Mouse (Mus musculus) CH12.LX (cell line): ENCODE data around the gene Pou4f2. TPM values are rescaled to one million over a fixed set of nuclear protein-coding genes. Genes with fewer than 3 reads are reported as not detected.

Experiments used
- DNase-seq: peaks from one replicate; pipeline ENCODE4 v3.0.0-alpha.2; 2013; ENCODE audit errors: extremely low read depth
- H3K27ac ChIP-seq: 2 replicates; pipeline ENCODE4 v1.5.1; 2012; ENCODE audit warnings: low read depth, mild to moderate bottlenecking, control low read depth, moderate library complexity; ENCODE audit not compliant: insufficient read depth
- H3K27me3 ChIP-seq: replicated peaks from 2 replicates; pipeline ENCODE3; 2012; ENCODE audit warnings: inconsistent platforms
- H3K36me3 ChIP-seq, 2 experiments: replicated peaks in 1 of 2; 2 replicates each; pipeline versions ENCODE3 to v1.6.1; 2012; ENCODE audit warnings: inconsistent platforms in 1 of 2, low read length in 1 of 2, mild to moderate bottlenecking in 1 of 2, mixed read lengths in 1 of 2, moderate library complexity in 1 of 2; ENCODE audit not compliant: control insufficient read depth in 1 of 2, insufficient read depth in 1 of 2
- H3K4me1 ChIP-seq, 2 experiments: 2 replicates each; pipeline ENCODE4 v1.6.1; 2012; ENCODE audit warnings: inconsistent platforms in 1 of 2, moderate library complexity in 1 of 2; ENCODE audit not compliant: insufficient read depth in 2 of 2, control insufficient read depth in 1 of 2
- H3K4me2 ChIP-seq: 2 replicates; pipeline ENCODE4 v1.6.1; 2012; ENCODE audit warnings: low read depth, mild to moderate bottlenecking, control low read depth; ENCODE audit not compliant: poor library complexity, insufficient read depth, severe bottlenecking
- H3K4me3 ChIP-seq, 3 experiments: fragments of 150-350 bp in 1 of 3; sonication (generic) in 1 of 3; replicated peaks in 1 of 3; 2 replicates each; pipeline versions ENCODE3 to v1.5.1; 2011 to 2012; ENCODE audit warnings: low read depth in 2 of 3, low read length in 2 of 3, mild to moderate bottlenecking in 2 of 3, moderate library complexity in 2 of 3, control low read depth in 1 of 3, improper control_type of control experiment in 1 of 3, inconsistent platforms in 1 of 3, mixed read lengths in 1 of 3; ENCODE audit not compliant: poor library complexity in 1 of 3
- H3K79me2 ChIP-seq: replicated peaks from 2 replicates; pipeline ENCODE4 v1.6.1; 2012; ENCODE audit warnings: mild to moderate bottlenecking, moderate library complexity; ENCODE audit not compliant: control insufficient read depth, poor library complexity, insufficient read depth, severe bottlenecking; ENCODE audit errors: extremely low read depth
- H3K9ac ChIP-seq: 2 replicates; pipeline ENCODE4 v1.6.1; 2012; ENCODE audit warnings: low read depth, mild to moderate bottlenecking, control low read depth, moderate library complexity; ENCODE audit not compliant: insufficient read depth
- H3K9me3 ChIP-seq: replicated peaks from 2 replicates; pipeline ENCODE3; 2012; ENCODE audit warnings: low read length, inconsistent platforms, mixed read lengths
- BHLHE40 ChIP-seq: IDR thresholded peaks from 2 replicates; pipeline ENCODE4 v1.6.1; 2011; ENCODE audit warnings: mild to moderate bottlenecking, low read depth, low read length, improper control_type of control experiment
- CHD1 ChIP-seq: IDR thresholded peaks from 2 replicates; pipeline ENCODE4 v1.6.1; 2012; ENCODE audit warnings: low read depth, low read length, improper control_type of control experiment, inconsistent platforms
- CHD2 ChIP-seq: IDR thresholded peaks from 2 replicates; pipeline ENCODE4 v1.6.1; 2011; ENCODE audit warnings: low read length, improper control_type of control experiment
- CTCF ChIP-seq, 2 experiments: IDR thresholded peaks in 1 of 2; conservative IDR thresholded peaks in 1 of 2; 2 replicates each; pipeline ENCODE4 v1.5.1; 2011 to 2012; ENCODE audit warnings: low read depth in 2 of 2, low read length in 2 of 2, improper control_type of control experiment in 1 of 2, inconsistent platforms in 1 of 2, mild to moderate bottlenecking in 1 of 2, moderate library complexity in 1 of 2
- E2F4 ChIP-seq: IDR thresholded peaks from 2 replicates; pipeline ENCODE4 v1.6.1; 2011; ENCODE audit warnings: low read depth, low read length, improper control_type of control experiment; ENCODE audit not compliant: insufficient replicate concordance
- ELF1 ChIP-seq: IDR thresholded peaks from 2 replicates; pipeline ENCODE4 v1.6.1; 2014; ENCODE audit warnings: low read depth, mild to moderate bottlenecking, inconsistent platforms, low read length, improper control_type of control experiment
- EP300 ChIP-seq: IDR thresholded peaks from 2 replicates; pipeline ENCODE4 v1.6.1; 2011; ENCODE audit warnings: low read length, improper control_type of control experiment
- ETS1 ChIP-seq: conservative IDR thresholded peaks from 2 replicates; pipeline ENCODE4 v1.6.1; 2012; ENCODE audit warnings: low read depth, mild to moderate bottlenecking, inconsistent platforms, low read length, improper control_type of control experiment, moderate library complexity
- IRF4 ChIP-seq: IDR thresholded peaks from 2 replicates; pipeline ENCODE4 v1.6.1; 2014; ENCODE audit warnings: low read depth, mild to moderate bottlenecking, inconsistent platforms, low read length, improper control_type of control experiment
- JUND ChIP-seq: conservative IDR thresholded peaks from 2 replicates; pipeline ENCODE4 v1.6.1; 2011; ENCODE audit warnings: low read depth, low read length, improper control_type of control experiment
- KAT2A ChIP-seq: IDR thresholded peaks from 2 replicates; pipeline ENCODE4 v1.6.1; 2012; ENCODE audit warnings: low read length, improper control_type of control experiment, inconsistent platforms; ENCODE audit not compliant: insufficient replicate concordance
- MAFK ChIP-seq: IDR thresholded peaks from 2 replicates; pipeline ENCODE4 v1.6.1; 2011; ENCODE audit warnings: low read length, improper control_type of control experiment; ENCODE audit not compliant: insufficient replicate concordance
- MAX ChIP-seq: IDR thresholded peaks from 2 replicates; pipeline ENCODE4 v1.6.1; 2011; ENCODE audit warnings: low read length, improper control_type of control experiment
- MEF2A ChIP-seq: IDR thresholded peaks from 2 replicates; pipeline ENCODE4 v1.6.1; 2014; ENCODE audit warnings: low read depth, mild to moderate bottlenecking, inconsistent platforms, low read length, improper control_type of control experiment, borderline replicate concordance
- MXI1 ChIP-seq: IDR thresholded peaks from 2 replicates; pipeline ENCODE4 v1.6.1; 2011; ENCODE audit warnings: mild to moderate bottlenecking, low read depth, low read length, improper control_type of control experiment
- MYC ChIP-seq: IDR thresholded peaks from 2 replicates; pipeline ENCODE4 v1.6.1; 2011; ENCODE audit warnings: low read depth, mild to moderate bottlenecking, improper control_type of control experiment, low read length
- NELFE ChIP-seq: IDR thresholded peaks from 2 replicates; pipeline ENCODE4 v1.6.1; 2011; ENCODE audit warnings: low read depth, low read length, improper control_type of control experiment
- PAX5 ChIP-seq: IDR thresholded peaks from 2 replicates; pipeline ENCODE4 v1.6.1; 2012; ENCODE audit warnings: low read length, inconsistent platforms, mixed read lengths
- POLR2AphosphoS2 ChIP-seq: IDR thresholded peaks from 2 replicates; pipeline ENCODE4 v1.6.1; 2011; ENCODE audit warnings: low read depth, low read length, improper control_type of control experiment
- RAD21 ChIP-seq: IDR thresholded peaks from 2 replicates; pipeline ENCODE4 v1.6.1; 2011; ENCODE audit warnings: low read depth, mild to moderate bottlenecking, low read length, improper control_type of control experiment, moderate library complexity
- SIN3A ChIP-seq: IDR thresholded peaks from 2 replicates; pipeline ENCODE4 v1.6.1; 2012; ENCODE audit warnings: low read length, improper control_type of control experiment, inconsistent platforms
- SMC3 ChIP-seq: IDR thresholded peaks from 2 replicates; pipeline ENCODE4 v1.6.1; 2011; ENCODE audit warnings: low read depth, low read length, improper control_type of control experiment
- TBP ChIP-seq: conservative IDR thresholded peaks from 2 replicates; pipeline ENCODE4 v1.6.1; 2011; ENCODE audit warnings: low read depth, low read length, improper control_type of control experiment
- UBTF ChIP-seq: IDR thresholded peaks from 2 replicates; pipeline ENCODE4 v1.6.1; 2012; ENCODE audit warnings: low read depth, mild to moderate bottlenecking, inconsistent platforms, low read length, improper control_type of control experiment, moderate library complexity
- USF1 ChIP-seq: IDR thresholded peaks from 2 replicates; pipeline ENCODE4 v1.6.1; 2014; ENCODE audit warnings: low read depth, mild to moderate bottlenecking, inconsistent platforms, low read length, improper control_type of control experiment
- ZC3H11A ChIP-seq: IDR thresholded peaks from 2 replicates; pipeline ENCODE4 v1.6.1; 2012; ENCODE audit warnings: low read depth, mild to moderate bottlenecking, inconsistent platforms, low read length, improper control_type of control experiment
- ZKSCAN1 ChIP-seq: IDR thresholded peaks from 2 replicates; pipeline ENCODE4 v1.6.1; 2012; ENCODE audit warnings: low read depth, inconsistent platforms, low read length, improper control_type of control experiment, borderline replicate concordance
- ZMIZ1 ChIP-seq: IDR thresholded peaks from 2 replicates; pipeline ENCODE4 v1.6.1; 2012; ENCODE audit warnings: low read depth, mild to moderate bottlenecking, inconsistent platforms, low read length, improper control_type of control experiment
- ZNF384 ChIP-seq: IDR thresholded peaks from 2 replicates; pipeline ENCODE4 v1.6.1; 2012; ENCODE audit warnings: low read depth, low read length, improper control_type of control experiment, inconsistent platforms
- dilution Hi-C: fragments of 300-500 bp; cut with MboI; formaldehyde crosslinking; loops from 2 replicates; pipeline ENCODE4 v1.14.3; 2020; ENCODE audit warnings: low sequenced_read_pairs; ENCODE audit not compliant: extremely low pct_unique_long_range_greater_than_20kb, extremely low pct_ligation_motif_present
- in situ Hi-C: fragments of 300-500 bp; cut with MboI; formaldehyde crosslinking; loops from 3 replicates; pipeline ENCODE4 v1.14.3; 2019; ENCODE audit warnings: low sequenced_read_pairs, low pct_ligation_motif_present, low pct_unique_long_range_greater_than_20kb, mixed read lengths
- polyA plus RNA-seq: library from polyadenylated mRNA; unstranded; fragments of >175 nt; gene quantifications from 2 replicates; pipeline ENCODE4 v1.2.1, GENCODE M21; 2012; ENCODE audit warnings: low read depth; ENCODE audit not compliant: insufficient read length
- total RNA-seq, 2 experiments: library from RNA; depleted of rRNA; stranded (reverse); fragments of 300-350 nt in 1 of 2; fragments of >200 nt in 1 of 2; gene quantifications; 2 replicates each; pipeline ENCODE4 v1.2.3; 2012 to 2014

Pou4f2 gene
- total and polyA plus RNA-seq, 3 experiments, result not detected

DNA sequence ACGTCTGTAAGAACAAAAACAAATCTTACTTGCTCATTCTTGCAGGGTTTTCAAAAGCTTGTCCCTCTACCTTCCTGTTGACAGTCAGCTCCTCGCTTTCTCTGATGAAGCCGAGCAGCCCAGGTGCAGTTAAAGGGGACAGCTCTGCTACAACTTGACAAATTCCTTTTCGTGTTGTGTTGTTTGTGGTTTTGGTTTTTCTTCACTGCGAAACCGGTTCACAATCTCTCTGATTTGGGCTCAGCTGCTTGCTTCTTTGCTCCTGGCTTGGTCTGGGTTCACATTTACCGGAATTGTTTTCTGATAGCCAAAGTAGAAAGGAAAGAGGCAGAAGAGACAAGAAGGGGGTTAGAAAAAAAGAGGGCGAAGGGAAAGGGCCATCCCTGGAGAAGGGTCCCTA, 2.1 kb downstream of the Pou4f2 start:
- TF ChIP-seq CHD1 (no peak), UBTF (no peak), ZNF384 (no peak), ZC3H11A (no peak), SIN3A (no peak), TBP (no peak), RAD21 (no peak), IRF4 (no peak), CHD2 (no peak), PAX5 (no peak), MEF2A (no peak), CTCF (conservative IDR thresholded peaks at IDR 0.05 in 1 of 2, IDR thresholded peaks at IDR 0.05 in 1 of 2; ENCODE audit: low read depth in 2 of 2, low read length in 2 of 2) (no peak), JUND (no peak), ZKSCAN1 (no peak), MXI1 (no peak), MAFK (no peak), KAT2A (no peak), EP300 (no peak), BHLHE40 (no peak)
- Histone ChIP-seq H3K27me3 (no peaks in the 10 kb centered on the region), H3K9ac (no peak overlapping the region), H3K79me2 (no peaks in the 10 kb centered on the region), H3K27ac (no peak overlapping the region), H3K4me2 (no peak overlapping the region), H3K9me3 (peaks cover 8% of the 10 kb centered on the region), H3K4me1 (no peaks in the 10 kb centered on the region), H3K4me3 (no peak overlapping the region), H3K36me3 (no peaks in the 10 kb centered on the region)
- in situ Hi-C loops (no loop called here), dilution Hi-C loops (no loop called here)
- no peak for DNase-seq

DNA sequence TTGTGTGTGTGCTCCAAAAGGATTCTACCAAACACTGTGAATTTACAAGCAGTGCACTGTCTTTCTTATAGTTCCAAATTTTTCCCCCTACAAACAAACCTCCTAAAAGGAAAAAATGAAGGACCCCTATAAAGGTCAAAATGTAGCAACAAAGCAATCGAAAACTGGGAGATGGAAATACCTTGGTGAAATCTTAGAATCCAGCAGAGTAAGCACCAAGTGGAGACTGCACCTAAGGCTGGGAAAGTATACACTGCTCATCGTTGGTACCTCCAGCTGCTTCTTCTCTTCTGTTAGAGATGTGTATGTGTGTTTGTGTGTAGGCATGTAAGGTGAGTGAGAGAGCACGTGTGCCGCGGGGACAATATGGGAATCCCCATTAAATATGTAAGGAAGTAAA, 3.1 kb downstream of the Pou4f2 start:
- DNase-seq, result no peak
- dilution Hi-C loops (no loop called here), in situ Hi-C loops (no loop called here)
- Histone ChIP-seq H3K79me2 (no peaks in the 10 kb centered on the region), H3K4me2 (no peak overlapping the region), H3K4me3 (no peak overlapping the region), H3K4me1 (no peaks in the 10 kb centered on the region), H3K27me3 (no peaks in the 10 kb centered on the region), H3K36me3 (no peaks in the 10 kb centered on the region), H3K9me3 (peaks cover 8% of the 10 kb centered on the region), H3K27ac (no peak overlapping the region), H3K9ac (no peak overlapping the region)
- no peak for TF ChIP-seq PAX5
- no peak for TF ChIP-seq ETS1
- no peak for TF ChIP-seq SMC3
- no peak for TF ChIP-seq MYC
- TF ChIP-seq NELFE, result no peak
- TF ChIP-seq MAX, result no peak
- no peak for TF ChIP-seq E2F4
- TF ChIP-seq ZMIZ1, result no peak
- no peak for TF ChIP-seq MXI1
- no peak for TF ChIP-seq IRF4
- no peak for TF ChIP-seq POLR2AphosphoS2
- no peak for TF ChIP-seq ZKSCAN1
- no peak for TF ChIP-seq BHLHE40
- TF ChIP-seq ELF1, result no peak
- TF ChIP-seq TBP, result no peak
- TF ChIP-seq USF1, result no peak
- no peak for TF ChIP-seq CHD1
